Mouse (Mus musculus): ENCODE results near the gene Reps1.

GRCm38 (mm10) chr10:18007243-18007642 is 48.4 kb upstream of the Reps1 start:
- no peak for TF ChIP-seq POLR2A (IDR thresholded peaks at IDR 0.05; ENCODE audit: borderline replicate concordance, extremely low read depth, insufficient read depth, insufficient read length, poor library complexity, severe bottlenecking)
- no peak for TF ChIP-seq CTCF (IDR thresholded peaks at IDR 0.05; ENCODE audit: borderline replicate concordance, extremely low read depth, insufficient read depth, insufficient read length)
